In the genomic region with DNA sequence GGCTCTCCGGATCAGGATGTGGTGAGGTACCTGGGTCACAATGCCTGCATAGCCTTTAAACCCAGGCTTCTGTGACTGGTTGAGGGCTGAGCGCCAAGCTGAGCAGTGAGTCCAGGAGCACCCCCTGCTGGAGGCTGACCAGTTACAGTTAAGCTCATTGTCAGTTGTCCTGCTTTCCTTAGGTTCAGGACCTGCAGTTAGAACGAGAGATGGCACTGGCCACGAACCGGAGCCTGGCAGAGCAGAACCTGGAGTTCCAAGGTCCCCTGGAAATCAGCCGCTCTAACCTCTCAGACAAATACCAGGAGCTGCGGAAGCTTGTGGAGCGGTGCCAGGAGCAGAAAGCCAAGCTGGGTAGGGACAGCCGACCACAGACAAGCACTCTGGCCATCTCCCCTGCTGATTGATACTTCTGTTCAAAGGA, we compare ENCODE assay signal across 8 mouse cellular contexts. TPM values are rescaled to one million over a fixed set of nuclear protein-coding genes. Genes with fewer than 3 reads are reported as not detected.
DNase-seq lines count a peak whose midpoint lies in the region; ATAC-seq and TF ChIP-seq lines count a peak whose summit lies in the region.

No protein-coding gene starts in this region.

- H3K36me3 ChIP-seq in E14TG2a.4 (ENCODE audit: insufficient read depth, low read length): peaks cover 68% of the 10 kb centered on the region
- H3K36me3 ChIP-seq in forebrain, embryonic 11.5 days (ENCODE audit: control insufficient read depth, insufficient read depth, low read length): peaks cover 7% of the 10 kb centered on the region
- H3K36me3 ChIP-seq in heart, embryonic 16.5 days (ENCODE audit: control insufficient read depth, insufficient read depth): peaks cover 29% of the 10 kb centered on the region
- H3K36me3 ChIP-seq in liver, embryonic 14.5 days (replicated peaks; ENCODE audit: control insufficient read depth, insufficient read depth, low read depth): peaks cover 18% of the 10 kb centered on the region
- peaks cover 34% of the 10 kb centered on the region for H3K36me3 ChIP-seq in neural tube, embryonic 14.5 days (ENCODE audit: control insufficient read depth, insufficient read depth, low read length)

- H3K9ac ChIP-seq in forebrain, embryonic 11.5 days (ENCODE audit: low read length): peak overlapping the region; percentile 29; the same call in 1 of the 2 replicates
- peak overlapping the region; percentile 39 for H3K9ac ChIP-seq in heart, embryonic 16.5 days (ENCODE audit: low read length)
- H3K9ac ChIP-seq in liver, embryonic 14.5 days (replicated peaks): no peak overlapping the region
- H3K9ac ChIP-seq in neural tube, embryonic 14.5 days (replicated peaks; ENCODE audit: low read depth, low read length): no peak overlapping the region

- H3K4me1 ChIP-seq in E14TG2a.4 (replicated peaks; ENCODE audit: low read depth, low read length): peaks cover 49% of the 10 kb centered on the region
- H3K4me1 ChIP-seq in forebrain, embryonic 11.5 days (replicated peaks; ENCODE audit: control insufficient read depth, insufficient read depth, low read length): peaks cover 12% of the 10 kb centered on the region; the same call in 1 of the 2 replicates
- peaks cover 32% of the 10 kb centered on the region for H3K4me1 ChIP-seq in heart, embryonic 16.5 days (ENCODE audit: control insufficient read depth, insufficient read depth, low read length)
- H3K4me1 ChIP-seq in liver, embryonic 14.5 days (replicated peaks; ENCODE audit: control insufficient read depth in 2 of 2, insufficient read depth in 2 of 2, low read length in 1 of 2): no peaks in the 10 kb centered on the region
- peaks cover 13% of the 10 kb centered on the region for H3K4me1 ChIP-seq in neural tube, embryonic 14.5 days (ENCODE audit: control insufficient read depth, insufficient read depth, low read length)

- 0 out of 2 replicates have a peak, but pooled peaks have one; percentile 13 for TF ChIP-seq CTCF in E14TG2a.4 (conservative IDR thresholded peaks at IDR 0.05; ENCODE audit: low read length)
- peak; percentile 83 for TF ChIP-seq CTCF in liver, embryonic 14.5 days (IDR thresholded peaks at IDR 0.05; ENCODE audit: low read depth)

- TF ChIP-seq EP300 in liver, embryonic 14.5 days (IDR thresholded peaks at IDR 0.05; ENCODE audit: low read depth): no peak

- H3K27ac ChIP-seq in forebrain, embryonic 11.5 days (ENCODE audit: low read depth, low read length): peak overlapping the region; percentile 81
- peak overlapping the region; percentile 98 for H3K27ac ChIP-seq in heart, embryonic 16.5 days (ENCODE audit: low read length)
- H3K27ac ChIP-seq in liver, embryonic 14.5 days: no peak overlapping the region
- H3K27ac ChIP-seq in neural tube, embryonic 14.5 days (ENCODE audit: low read depth, low read length): peak overlapping the region; percentile 85

- no peak overlapping the region for H3K4me3 ChIP-seq in E14TG2a.4 (replicated peaks; ENCODE audit: low read length)
- H3K4me3 ChIP-seq in forebrain, embryonic 11.5 days (ENCODE audit: low read depth, low read length): no peak overlapping the region
- no peak overlapping the region for H3K4me3 ChIP-seq in heart, embryonic 16.5 days (ENCODE audit: low read length)
- no peak overlapping the region for H3K4me3 ChIP-seq in liver, embryonic 14.5 days (ENCODE audit: insufficient read depth in 1 of 2, low read depth in 2 of 2, low read length in 2 of 2)
- no peak overlapping the region for H3K4me3 ChIP-seq in neural tube, embryonic 14.5 days (ENCODE audit: low read depth, low read length)

- no peaks in the 10 kb centered on the region for H3K9me3 ChIP-seq in E14TG2a.4 (ENCODE audit: low read length)
- H3K9me3 ChIP-seq in forebrain, embryonic 11.5 days (ENCODE audit: control insufficient read depth, low read length): no peaks in the 10 kb centered on the region
- H3K9me3 ChIP-seq in heart, embryonic 16.5 days (replicated peaks; ENCODE audit: control insufficient read depth, low read length): no peaks in the 10 kb centered on the region
- no peaks in the 10 kb centered on the region for H3K9me3 ChIP-seq in liver, embryonic 14.5 days (ENCODE audit: control insufficient read depth, low read length)
- H3K9me3 ChIP-seq in neural tube, embryonic 14.5 days (ENCODE audit: control insufficient read depth, low read length): no peaks in the 10 kb centered on the region

- peak; percentile 60 for ATAC-seq in forebrain, embryonic 11.5 days (replicated peaks; ENCODE audit: low FRiP score)
- peak; percentile 60 for ATAC-seq in heart, embryonic 16.5 days (replicated peaks; ENCODE audit: extremely low read depth, insufficient read depth, low FRiP score)
- ATAC-seq in liver, embryonic 14.5 days (ENCODE audit: insufficient read depth): peak; percentile 37; the same call in 1 of the 2 replicates
- peak; percentile 42; the same call in 1 of the 2 replicates for ATAC-seq in neural tube, embryonic 14.5 days (ENCODE audit: low read depth)

- WGBS in forebrain, embryonic 11.5 days: 75% methylated on average over 9 of the region's 9 CpGs
- WGBS in heart, embryonic 16.5 days: 53% methylated on average over 9 of the region's 9 CpGs
- 75% methylated on average over 9 of the region's 9 CpGs for WGBS in liver, embryonic 14.5 days (ENCODE audit: insufficient replicate concordance)
- 58% methylated on average over 9 of the region's 9 CpGs for WGBS in neural tube, embryonic 14.5 days

- DNase-seq in c-Kit-positive CD71-positive TER-119-positive erythroid progenitor cells, embryonic 14.5 days (ENCODE audit: low spot score): peak; percentile 47
- DNase-seq in forebrain, embryonic 11.5 days (ENCODE audit: low spot score): peak; percentile 73
- peak; percentile 73 for DNase-seq in kidney, postnatal 14 days
- DNase-seq in liver, embryonic 14.5 days (ENCODE audit: low read depth in 3 of 3, low spot score in 3 of 3): peak in 1 of 3 experiments; percentile 25
- peak; percentile 42 to 58 for DNase-seq in thymus, postnatal 10 days (ENCODE audit: low spot score in 2 of 2)

- H3K27me3 ChIP-seq in E14TG2a.4 (ENCODE audit: insufficient read depth, low read length): no peaks in the 10 kb centered on the region
- H3K27me3 ChIP-seq in forebrain, embryonic 11.5 days (ENCODE audit: control insufficient read depth, insufficient read depth, low read length): no peaks in the 10 kb centered on the region
- H3K27me3 ChIP-seq in heart, embryonic 16.5 days (ENCODE audit: control insufficient read depth, insufficient read depth, low read length): no peaks in the 10 kb centered on the region
- no peaks in the 10 kb centered on the region for H3K27me3 ChIP-seq in liver, embryonic 14.5 days (ENCODE audit: control insufficient read depth, insufficient read depth, low read length)
- no peaks in the 10 kb centered on the region for H3K27me3 ChIP-seq in neural tube, embryonic 14.5 days (ENCODE audit: control insufficient read depth, insufficient read depth, low read length)

- no peak overlapping the region for H3K4me2 ChIP-seq in forebrain, embryonic 11.5 days (ENCODE audit: low read depth, low read length, severe bottlenecking)
- H3K4me2 ChIP-seq in heart, embryonic 16.5 days (ENCODE audit: low read depth, low read length): peak overlapping the region; percentile 19; the same call in 1 of the 2 replicates
- H3K4me2 ChIP-seq in liver, embryonic 14.5 days (ENCODE audit: low read depth): no peak overlapping the region
- no peak overlapping the region for H3K4me2 ChIP-seq in neural tube, embryonic 14.5 days (ENCODE audit: low read depth, low read length)

RNA-seq across cellular contexts. Expression of a gene that starts 21.6 kb away (rescaled TPM):
- 32.1 and 33.4 TPM in 2 replicates for polyA plus RNA-seq in forebrain, embryonic 11.5 days (2014; fragmentation: Nextera tagmentation; extraction: Ambion mirVana)
- polyA plus RNA-seq in heart, embryonic 16.5 days (2015; fragmentation: Nextera tagmentation; extraction: Ambion mirVana): 29.3 and 30.4 TPM in 2 replicates
- polyA plus RNA-seq in liver, embryonic 14.5 days (2012; rRNA removed): 6.0 and 6.3 TPM in 2 replicates
- polyA plus RNA-seq in liver, embryonic 14.5 days (2014; fragmentation: Nextera tagmentation; extraction: Ambion mirVana): 9.3 and 10.4 TPM in 2 replicates
- 23.1 and 31.1 TPM in 2 replicates for polyA plus RNA-seq in neural tube, embryonic 14.5 days (2014; fragmentation: Nextera tagmentation; extraction: Ambion mirVana)

RNA-seq across cellular contexts. Expression of a gene that starts 28.7 kb away (rescaled TPM):
- 0.05 TPM in 1 of 2 replicates, not detected in the other for polyA plus RNA-seq in forebrain, embryonic 11.5 days (2014; fragmentation: Nextera tagmentation; extraction: Ambion mirVana)
- polyA plus RNA-seq in heart, embryonic 16.5 days (2015; fragmentation: Nextera tagmentation; extraction: Ambion mirVana): 1.6 and 3.0 TPM in 2 replicates
- polyA plus RNA-seq in liver, embryonic 14.5 days (2012; rRNA removed): 0.02 and 0.13 TPM in 2 replicates
- 0.04 TPM in 1 of 2 replicates, not detected in the other for polyA plus RNA-seq in liver, embryonic 14.5 days (2014; fragmentation: Nextera tagmentation; extraction: Ambion mirVana)
- polyA plus RNA-seq in neural tube, embryonic 14.5 days (2014; fragmentation: Nextera tagmentation; extraction: Ambion mirVana): 0.44 TPM in 1 of 2 replicates, not detected in the other

RNA-seq across cellular contexts. Expression of a gene that starts 32.2 kb away (rescaled TPM):
- not detected in 2 replicates for polyA plus RNA-seq in forebrain, embryonic 11.5 days (2014; fragmentation: Nextera tagmentation; extraction: Ambion mirVana)
- not detected in 2 replicates for polyA plus RNA-seq in heart, embryonic 16.5 days (2015; fragmentation: Nextera tagmentation; extraction: Ambion mirVana)
- polyA plus RNA-seq in liver, embryonic 14.5 days (2012; rRNA removed): 0.02 TPM in 1 of 2 replicates, not detected in the other
- polyA plus RNA-seq in liver, embryonic 14.5 days (2014; fragmentation: Nextera tagmentation; extraction: Ambion mirVana): not detected in 2 replicates
- polyA plus RNA-seq in neural tube, embryonic 14.5 days (2014; fragmentation: Nextera tagmentation; extraction: Ambion mirVana): not detected in 2 replicates

Comparison
In these comparisons a context has a peak if more than half of its experiments do, and no peak if none do; other contexts are left out.
1. H3K9ac ChIP-seq: peak in forebrain, embryonic 11.5 days (single experiment) and heart, embryonic 16.5 days (single experiment); none in liver, embryonic 14.5 days (single experiment) and neural tube, embryonic 14.5 days (single experiment).
2. Peak in every context shown above with its lines, with median percentiles within 50 percentile points of each other: ATAC-seq.